Mouse (Mus musculus): ENCODE measurements at regions not wholly inside any gene's neighbourhood (a gene's known extent, or its start where the extent isn't known, plus 50 kb on each side); places are given as distances from the start of the nearest gene placed in this dataset.
"Not testable (repeated sequence)": the region's sequence is repeated elsewhere in the genome, so short reads cannot be mapped to it uniquely, and the experiment has no call there.

GRCm38 (mm10) chr4:75466880-75467327 is 188.8 kb upstream of the Dmac1 start:
- no peaks in the 10 kb centered on the region for H3K4me1 ChIP-seq (ENCODE audit: control insufficient read depth, insufficient read depth, low read length)
- H3K4me2 ChIP-seq (replicated peaks; ENCODE audit: low read depth, low read length): no peak overlapping the region
- no peaks in the 10 kb centered on the region for H3K36me3 ChIP-seq (ENCODE audit: control insufficient read depth, insufficient read depth, low read length)
- H3K9ac ChIP-seq (ENCODE audit: low read depth, low read length): no peak overlapping the region
- no peak for ATAC-seq (ENCODE audit: low FRiP score, low TSS enrichment)
- 42% methylated on average over 3 of the region's 3 CpGs for WGBS
- no peak overlapping the region for H3K27ac ChIP-seq (ENCODE audit: low read depth, low read length)
- no peaks in the 10 kb centered on the region for H3K27me3 ChIP-seq (ENCODE audit: control insufficient read depth, insufficient read depth, low read length)
- no peaks in the 10 kb centered on the region for H3K9me3 ChIP-seq (ENCODE audit: control insufficient read depth, low read length)
- H3K4me3 ChIP-seq (ENCODE audit: low read length): no peak overlapping the region

DNA sequence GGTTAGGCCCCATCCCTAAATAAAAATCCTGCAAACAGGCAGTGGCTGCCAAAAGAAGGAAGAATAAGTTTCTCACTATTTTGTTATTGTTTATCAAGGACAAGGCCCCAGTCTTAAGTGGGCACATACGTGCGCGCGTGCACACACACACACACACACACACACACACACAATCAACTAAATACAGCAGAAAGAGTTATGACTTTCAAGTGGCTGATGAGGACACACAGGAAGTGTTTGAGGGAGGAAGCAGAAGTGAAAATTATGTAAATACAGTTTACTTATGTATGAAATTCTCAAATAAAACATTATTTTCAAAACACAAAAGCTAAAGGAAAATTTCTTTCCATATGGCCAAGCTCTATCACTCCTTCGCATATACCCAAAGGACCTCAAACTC is 185.5 kb upstream of the Dmac1 start:
- no peaks in the 10 kb centered on the region for H3K4me1 ChIP-seq (ENCODE audit: control insufficient read depth, insufficient read depth, low read length)
- ATAC-seq (ENCODE audit: low FRiP score, low TSS enrichment): no peak
- no peak overlapping the region for H3K4me2 ChIP-seq (replicated peaks; ENCODE audit: low read depth, low read length)
- no peak overlapping the region for H3K9ac ChIP-seq (ENCODE audit: low read depth, low read length)
- WGBS: 94% methylated on average over 5 of the region's 5 CpGs
- no peaks in the 10 kb centered on the region for H3K36me3 ChIP-seq (ENCODE audit: control insufficient read depth, insufficient read depth, low read length)
- no peaks in the 10 kb centered on the region for H3K27me3 ChIP-seq (ENCODE audit: control insufficient read depth, insufficient read depth, low read length)
- H3K27ac ChIP-seq (ENCODE audit: low read depth, low read length): no peak overlapping the region
- H3K9me3 ChIP-seq (ENCODE audit: control insufficient read depth, low read length): no peaks in the 10 kb centered on the region
- H3K4me3 ChIP-seq (ENCODE audit: low read length): no peak overlapping the region

- H3K4me3 ChIP-seq (ENCODE audit: low read length): no peak overlapping the region
- H3K4me2 ChIP-seq (replicated peaks; ENCODE audit: low read depth, low read length): no peak overlapping the region
- no peaks in the 10 kb centered on the region for H3K27me3 ChIP-seq (ENCODE audit: control insufficient read depth, insufficient read depth, low read length)
- H3K9ac ChIP-seq (ENCODE audit: low read depth, low read length): no peak overlapping the region
- no peak for ATAC-seq (ENCODE audit: low FRiP score, low TSS enrichment)
- H3K36me3 ChIP-seq (ENCODE audit: control insufficient read depth, insufficient read depth, low read length): no peaks in the 10 kb centered on the region
- H3K9me3 ChIP-seq (ENCODE audit: control insufficient read depth, low read length): no peaks in the 10 kb centered on the region
- H3K27ac ChIP-seq (ENCODE audit: low read depth, low read length): no peak overlapping the region
- H3K4me1 ChIP-seq (ENCODE audit: control insufficient read depth, insufficient read depth, low read length): no peaks in the 10 kb centered on the region
- 75% methylated on average over 4 of the region's 4 CpGs for WGBS
These were observed 171.4 kb upstream of the Dmac1 start for GRCm38 (mm10) chr4:75449478-75449877.

GRCm38 (mm10) chr4:75423296-75423695 is 145.2 kb upstream of the Dmac1 start:
- no peak overlapping the region for H3K4me2 ChIP-seq (replicated peaks; ENCODE audit: low read depth, low read length)
- no peaks in the 10 kb centered on the region for H3K9me3 ChIP-seq (ENCODE audit: control insufficient read depth, low read length)
- no peak overlapping the region for H3K9ac ChIP-seq (ENCODE audit: low read depth, low read length)
- H3K27me3 ChIP-seq (ENCODE audit: control insufficient read depth, insufficient read depth, low read length): no peaks in the 10 kb centered on the region
- no peaks in the 10 kb centered on the region for H3K4me1 ChIP-seq (ENCODE audit: control insufficient read depth, insufficient read depth, low read length)
- no peaks in the 10 kb centered on the region for H3K36me3 ChIP-seq (ENCODE audit: control insufficient read depth, insufficient read depth, low read length)
- ATAC-seq (ENCODE audit: low FRiP score, low TSS enrichment): no peak
- no peak overlapping the region for H3K27ac ChIP-seq (ENCODE audit: low read depth, low read length)
- H3K4me3 ChIP-seq (ENCODE audit: low read length): no peak overlapping the region

- H3K9ac ChIP-seq (ENCODE audit: low read depth, low read length); H3K27me3 ChIP-seq (ENCODE audit: control insufficient read depth, insufficient read depth, low read length); H3K36me3 ChIP-seq (ENCODE audit: control insufficient read depth, insufficient read depth, low read length); H3K27ac ChIP-seq (ENCODE audit: low read depth, low read length); H3K9me3 ChIP-seq (ENCODE audit: control insufficient read depth, low read length); ATAC-seq (ENCODE audit: low FRiP score, low TSS enrichment); H3K4me1 ChIP-seq (ENCODE audit: control insufficient read depth, insufficient read depth, low read length); H3K4me3 ChIP-seq (ENCODE audit: low read length); H3K4me2 ChIP-seq (replicated peaks; ENCODE audit: low read depth, low read length): not testable (repeated sequence)
- WGBS: 94% methylated on average over 3 of the region's 3 CpGs
These were observed 122.6 kb upstream of the Dmac1 start for GRCm38 (mm10) chr4:75400754-75401153.

DNA sequence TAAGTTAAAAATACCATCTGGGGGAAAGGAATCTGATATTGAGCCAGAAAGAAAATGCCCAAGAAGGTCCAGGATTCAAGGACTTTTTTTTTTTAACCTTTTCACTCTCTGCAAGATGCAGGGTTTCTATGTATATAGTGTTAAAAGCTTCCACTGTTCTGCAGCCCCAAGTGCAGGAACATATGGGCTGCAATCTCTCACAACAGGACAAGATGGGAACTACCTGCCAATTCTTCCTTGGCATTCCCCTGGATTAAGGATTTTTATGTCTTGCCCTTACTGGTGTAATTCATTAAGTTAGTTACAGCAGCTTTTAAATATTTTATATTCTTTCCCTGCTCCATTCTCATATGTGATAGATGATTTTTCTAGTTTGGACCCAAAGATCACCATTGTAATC is 116.9 kb upstream of the Dmac1 start:
- no peaks in the 10 kb centered on the region for H3K4me1 ChIP-seq (ENCODE audit: control insufficient read depth, insufficient read depth, low read length)
- H3K36me3 ChIP-seq (ENCODE audit: control insufficient read depth, insufficient read depth, low read length): no peaks in the 10 kb centered on the region
- no peak overlapping the region for H3K4me2 ChIP-seq (replicated peaks; ENCODE audit: low read depth, low read length)
- no peak for ATAC-seq (ENCODE audit: low FRiP score, low TSS enrichment)
- no peak overlapping the region for H3K4me3 ChIP-seq (ENCODE audit: low read length)
- no peak overlapping the region for H3K9ac ChIP-seq (ENCODE audit: low read depth, low read length)
- H3K9me3 ChIP-seq (ENCODE audit: control insufficient read depth, low read length): no peaks in the 10 kb centered on the region
- no peaks in the 10 kb centered on the region for H3K27me3 ChIP-seq (ENCODE audit: control insufficient read depth, insufficient read depth, low read length)
- no peak overlapping the region for H3K27ac ChIP-seq (ENCODE audit: low read depth, low read length)

DNA sequence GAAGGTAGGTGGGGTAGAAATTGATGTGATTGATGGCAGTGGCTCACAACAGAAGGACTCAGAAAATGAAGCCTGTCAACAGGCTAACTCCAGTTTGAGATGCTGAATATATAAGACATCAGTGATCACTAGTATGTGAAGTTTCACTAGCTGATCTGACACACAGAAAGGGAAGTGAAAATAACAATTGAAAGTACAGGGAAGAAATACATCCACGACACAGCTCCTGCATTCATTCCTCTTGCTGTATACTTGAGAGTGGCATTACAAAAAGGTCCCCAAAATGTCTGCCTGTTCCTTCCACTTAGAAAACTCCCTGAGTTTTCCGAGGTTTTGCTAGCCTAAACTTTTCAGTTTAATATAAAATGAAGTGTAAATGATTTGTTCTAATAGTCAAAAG is 116.2 kb upstream of the Dmac1 start:
- Histone ChIP-seq H3K4me3 (ENCODE audit: low read length) (no peak overlapping the region), H3K27me3 (ENCODE audit: control insufficient read depth, insufficient read depth, low read length) (no peaks in the 10 kb centered on the region), H3K9ac (ENCODE audit: low read depth, low read length) (no peak overlapping the region), H3K27ac (ENCODE audit: low read depth, low read length) (no peak overlapping the region), H3K4me1 (ENCODE audit: control insufficient read depth, insufficient read depth, low read length) (no peaks in the 10 kb centered on the region), H3K36me3 (ENCODE audit: control insufficient read depth, insufficient read depth, low read length) (no peaks in the 10 kb centered on the region), H3K9me3 (ENCODE audit: control insufficient read depth, low read length) (no peaks in the 10 kb centered on the region), H3K4me2 (replicated peaks; ENCODE audit: low read depth, low read length) (no peak overlapping the region)
- 81% methylated on average over 2 of the region's 2 CpGs for WGBS
- ATAC-seq (ENCODE audit: low FRiP score, low TSS enrichment): no peak

- 76% methylated on average over 3 of the region's 3 CpGs for WGBS
- H3K4me2 ChIP-seq (replicated peaks; ENCODE audit: low read depth, low read length): no peak overlapping the region
These were observed 108.3 kb upstream of the Dmac1 start for GRCm38 (mm10) chr4:75386271-75386938.

GRCm38 (mm10) chr4:75359496-75359895 is 81.4 kb upstream of the Dmac1 start:
- WGBS: 89% methylated on average over 2 of the region's 2 CpGs
- Histone ChIP-seq H3K9me3 (ENCODE audit: control insufficient read depth, low read length) (no peaks in the 10 kb centered on the region), H3K27ac (ENCODE audit: low read depth, low read length) (no peak overlapping the region), H3K9ac (ENCODE audit: low read depth, low read length) (no peak overlapping the region), H3K36me3 (ENCODE audit: control insufficient read depth, insufficient read depth, low read length) (no peaks in the 10 kb centered on the region), H3K4me2 (replicated peaks; ENCODE audit: low read depth, low read length) (no peak overlapping the region), H3K27me3 (ENCODE audit: control insufficient read depth, insufficient read depth, low read length) (no peaks in the 10 kb centered on the region), H3K4me3 (ENCODE audit: low read length) (no peak overlapping the region), H3K4me1 (ENCODE audit: control insufficient read depth, insufficient read depth, low read length) (no peaks in the 10 kb centered on the region)
- ATAC-seq (ENCODE audit: low FRiP score, low TSS enrichment): no peak

More at GRCm38 (mm10) chr4:75386271-75386938, 108.3 kb upstream of the Dmac1 start:
- H3K27ac ChIP-seq (ENCODE audit: low read depth, low read length): no peak overlapping the region
- no peak for ATAC-seq (ENCODE audit: low FRiP score, low TSS enrichment)
- no peaks in the 10 kb centered on the region for H3K27me3 ChIP-seq (ENCODE audit: control insufficient read depth, insufficient read depth, low read length)
- H3K4me3 ChIP-seq (ENCODE audit: low read length): no peak overlapping the region
- no peaks in the 10 kb centered on the region for H3K36me3 ChIP-seq (ENCODE audit: control insufficient read depth, insufficient read depth, low read length)
- no peaks in the 10 kb centered on the region for H3K4me1 ChIP-seq (ENCODE audit: control insufficient read depth, insufficient read depth, low read length)
- no peaks in the 10 kb centered on the region for H3K9me3 ChIP-seq (ENCODE audit: control insufficient read depth, low read length)
- H3K9ac ChIP-seq (ENCODE audit: low read depth, low read length): no peak overlapping the region
